Mouse (Mus musculus) lung, postnatal 4 days (tissue): ENCODE measurements at regions not wholly inside any gene's neighbourhood (a gene's known extent, or its start where the extent isn't known, plus 50 kb on each side); places are given as distances from the start of the nearest gene placed in this dataset.
A peak's percentile ranks its signal among the peaks of the same experiment; 100 is the strongest.

ENCODE experiments used
- DNase-seq, 2 experiments: peaks; one replicate each; pipeline ENCODE4 v3.0.0; 2021

GRCm38 (mm10) chr8:26358711-26359136, 239.4 kb downstream of the Gm45692 start:
- peak; percentile 35 to 76 for DNase-seq

- DNase-seq, result no peak
These were observed 243.0 kb downstream of the Gm45692 start for GRCm38 (mm10) chr8:26362366-26362765.

GRCm38 (mm10) chr8:26363616-26364015, 244.3 kb downstream of the Gm45692 start:
- DNase-seq, result peak in 1 of 2 experiments; percentile 37

- no peak for DNase-seq
These were observed 245.3 kb downstream of the Gm45692 start for GRCm38 (mm10) chr8:26364637-26365036.

GRCm38 (mm10) chr8:26380668-26381067, 261.3 kb downstream of the Gm45692 start:
- peak in 1 of 2 experiments; percentile 68 for DNase-seq

- DNase-seq, result peak in 1 of 2 experiments; percentile 3
These were observed 263.1 kb downstream of the Gm45692 start for GRCm38 (mm10) chr8:26382426-26382825.

- peak in 1 of 2 experiments; percentile 3 for DNase-seq
These were observed 264.6 kb downstream of the Gm45692 start for GRCm38 (mm10) chr8:26383886-26384285.

GRCm38 (mm10) chr8:26384305-26384993, 265.1 kb downstream of the Gm45692 start:
- DNase-seq, result peak; percentile 17 to 35

- DNase-seq, result peak in 1 of 2 experiments; percentile 1
These were observed 265.6 kb downstream of the Gm45692 start for GRCm38 (mm10) chr8:26384994-26385345.

- DNase-seq, result peak in 1 of 2 experiments; percentile 1
These were observed 275.7 kb downstream of the Gm45692 start for GRCm38 (mm10) chr8:26395061-26395460.

- DNase-seq, result no peak
These were observed 300.7 kb downstream of the Gm45692 start for GRCm38 (mm10) chr8:26420002-26420401.

GRCm38 (mm10) chr8:26420536-26420935, 301.2 kb downstream of the Gm45692 start:
- DNase-seq, result no peak

- DNase-seq, result no peak
These were observed 308.0 kb downstream of the Gm45692 start for GRCm38 (mm10) chr8:26427311-26427710.

- DNase-seq, result no peak
These were observed 310.5 kb downstream of the Gm45692 start for GRCm38 (mm10) chr8:26429751-26430327.

- no peak for DNase-seq
These were observed 313.0 kb downstream of the Gm45692 start for GRCm38 (mm10) chr8:26432161-26432919.

GRCm38 (mm10) chr8:26436236-26436635, 316.9 kb downstream of the Gm45692 start:
- DNase-seq, result no peak

GRCm38 (mm10) chr8:26437571-26437970, 318.2 kb downstream of the Gm45692 start:
- no peak for DNase-seq

- no peak for DNase-seq
These were observed 319.0 kb downstream of the Gm45692 start for GRCm38 (mm10) chr8:26438246-26438862.

GRCm38 (mm10) chr8:26438877-26439276, 319.5 kb downstream of the Gm45692 start:
- DNase-seq, result no peak

GRCm38 (mm10) chr8:26441268-26442030, 322.1 kb downstream of the Gm45692 start:
- DNase-seq, result peak; percentile 13 to 31

GRCm38 (mm10) chr8:26443041-26443440, 323.7 kb downstream of the Gm45692 start:
- peak; percentile 69 to 76 for DNase-seq

GRCm38 (mm10) chr8:26443735-26444134, 324.4 kb downstream of the Gm45692 start:
- DNase-seq, result no peak
